Mouse (Mus musculus): ENCODE results near the gene Gm45261. TPM values are rescaled to one million over a fixed set of nuclear protein-coding genes. Genes with fewer than 3 reads are reported as not detected.

Gene Gm45261
- polyA plus RNA-seq (2012; rRNA removed) = not detected in 2 replicates

DNA sequence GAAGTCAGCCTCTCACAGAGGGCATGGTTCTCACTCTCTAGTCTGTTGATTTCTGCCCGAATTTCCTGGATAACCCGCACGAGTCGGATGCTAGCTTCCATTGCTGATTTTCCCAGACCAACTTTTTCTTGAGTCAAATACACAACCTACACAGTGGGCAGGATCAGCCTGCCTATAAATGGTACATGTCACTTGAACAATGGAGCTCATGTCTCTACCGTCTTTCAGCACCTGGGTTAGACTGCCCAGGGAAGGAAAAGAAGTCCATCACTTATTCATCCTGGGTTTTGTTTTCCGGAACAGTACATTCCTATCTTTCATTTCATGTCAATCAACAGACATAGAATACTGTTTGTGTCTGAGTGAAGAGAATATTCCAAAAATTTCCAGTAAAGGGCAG lies at the start of gene Gm45261:
Gene Gm45261, minus strand, starts transcription at position 101 of the 400 bp plus-strand sequence.
- WGBS = 75% methylated on average over 6 of the region's 6 CpGs
- no peak for TF ChIP-seq POLR2A (IDR thresholded peaks at IDR 0.05; ENCODE audit: borderline replicate concordance, extremely low read depth, low read depth, low read length)
- TF ChIP-seq CTCF (IDR thresholded peaks at IDR 0.05; ENCODE audit: insufficient read depth, low read length) = no peak
- no peak for DNase-seq

DNA sequence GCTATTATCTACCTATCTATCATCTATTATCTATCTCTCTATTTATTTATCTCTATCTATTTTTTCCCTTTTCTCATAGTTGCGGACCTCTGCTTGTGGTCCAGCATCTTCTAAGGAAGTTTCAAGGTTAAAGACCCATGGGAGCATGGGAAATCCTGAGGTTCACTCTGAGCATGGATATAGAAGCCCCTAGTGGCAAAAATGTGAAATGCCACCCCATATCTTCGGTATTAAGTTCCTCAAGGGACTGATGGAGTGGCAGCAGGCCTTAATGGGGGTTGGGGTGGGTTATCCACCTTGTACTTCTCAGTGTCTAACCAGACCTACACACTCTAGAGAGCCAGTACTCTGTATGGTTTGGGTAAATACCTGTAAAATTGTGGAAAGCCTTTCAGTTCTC lies 43.5 kb upstream of the Gm45261 start:
- 76% methylated on average over 2 of the region's 2 CpGs for WGBS
- H3K4me1 ChIP-seq (ENCODE audit: control insufficient read depth, insufficient read depth, low read length) = no peaks in the 10 kb centered on the region
- H3K4me3 ChIP-seq (replicated peaks; ENCODE audit: extremely low read depth, low read depth, low read length) = no peak overlapping the region
- TF ChIP-seq POLR2A (IDR thresholded peaks at IDR 0.05; ENCODE audit: borderline replicate concordance, extremely low read depth, low read depth, low read length) = no peak
- TF ChIP-seq CTCF (IDR thresholded peaks at IDR 0.05; ENCODE audit: insufficient read depth, low read length) = no peak
- no peak for DNase-seq

More for the DNA sequence above, at the start of gene Gm45261:
- Histone ChIP-seq H3K4me3 (replicated peaks; ENCODE audit: extremely low read depth, low read depth, low read length) (no peak within 1 kb of the TSS), H3K4me1 (ENCODE audit: control insufficient read depth, insufficient read depth, low read length) (no peaks in the 10 kb centered on the region)

DNA sequence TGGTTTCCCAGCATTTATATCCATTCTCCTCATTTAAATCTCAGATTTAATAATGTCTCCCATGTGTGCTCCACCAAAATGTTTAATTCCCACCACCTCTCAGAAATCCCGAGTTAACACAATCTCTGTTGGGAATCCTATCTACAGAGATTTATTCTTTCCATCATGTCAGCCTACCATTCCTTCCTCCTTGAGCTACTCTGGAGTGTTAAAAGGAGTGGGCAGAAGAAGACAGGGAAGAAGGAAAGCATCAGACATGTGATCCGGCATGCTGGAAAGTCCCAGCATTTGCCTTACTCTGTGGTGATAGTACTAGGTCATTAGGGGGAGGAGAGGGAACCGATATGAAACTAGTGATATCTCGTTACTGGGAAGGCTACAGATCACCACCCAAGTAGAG lies 42.8 kb upstream of the Gm45261 start:
- DNase-seq = no peak
- Histone ChIP-seq H3K4me1 (ENCODE audit: control insufficient read depth, insufficient read depth, low read length) (no peaks in the 10 kb centered on the region), H3K4me3 (replicated peaks; ENCODE audit: extremely low read depth, low read depth, low read length) (no peak overlapping the region)
- TF ChIP-seq POLR2A (IDR thresholded peaks at IDR 0.05; ENCODE audit: borderline replicate concordance, extremely low read depth, low read depth, low read length) (no peak), CTCF (IDR thresholded peaks at IDR 0.05; ENCODE audit: insufficient read depth, low read length) (no peak)
- WGBS = 81% methylated on average over 4 of the region's 4 CpGs

DNA sequence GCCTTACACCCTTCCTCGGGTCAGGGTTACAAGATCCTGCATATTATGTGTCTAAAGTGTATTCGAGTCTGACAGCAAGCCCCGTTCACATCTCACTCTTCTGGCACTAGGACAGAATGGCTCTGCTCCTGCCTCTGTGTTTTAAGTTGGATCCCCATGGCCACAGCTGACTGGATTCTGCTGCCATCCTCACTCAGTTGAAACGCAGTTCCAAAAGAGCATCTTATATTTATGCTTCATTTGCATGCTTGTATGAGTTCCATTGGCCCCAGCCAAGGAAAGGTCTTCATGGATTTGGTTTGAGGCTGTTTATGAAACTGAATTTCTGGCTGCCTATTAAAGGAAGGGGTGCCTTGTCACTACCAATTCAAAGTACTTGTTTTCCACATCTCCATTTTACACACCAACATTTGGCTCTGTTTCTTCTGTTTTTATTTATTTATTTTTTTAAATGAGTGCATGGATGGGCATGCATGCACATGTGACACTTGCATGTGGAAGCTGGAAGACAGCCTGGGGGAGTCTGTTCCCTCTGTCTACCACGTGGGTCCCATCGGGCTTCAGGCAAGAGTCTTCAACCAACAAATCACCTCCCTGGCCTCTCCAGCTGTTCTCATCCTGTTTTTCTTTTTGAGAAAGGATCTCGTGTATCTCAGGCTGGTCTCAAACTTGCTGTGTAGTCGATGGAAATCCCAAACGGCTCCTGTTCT lies 41.4 kb upstream of the Gm45261 start:
- 78% methylated on average over 9 of the region's 9 CpGs for WGBS

DNA sequence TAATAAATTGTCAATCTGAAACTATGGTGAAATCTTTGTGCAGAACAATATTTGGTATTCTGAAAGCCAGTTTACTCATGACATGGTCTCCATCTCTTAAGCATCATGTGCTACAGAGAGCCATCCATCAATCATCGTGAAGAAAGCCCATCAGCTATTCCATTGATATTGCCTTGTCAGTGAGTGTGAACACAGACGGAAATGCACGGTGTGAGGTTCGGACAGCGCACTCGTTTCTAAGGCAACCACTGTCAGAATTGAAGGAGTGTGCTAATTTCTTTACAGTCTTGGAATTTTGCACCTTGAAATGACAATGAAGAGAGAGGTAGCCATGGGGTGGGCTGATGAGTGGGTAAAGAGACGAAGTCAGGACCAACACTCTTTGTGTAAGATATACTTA lies 38.0 kb upstream of the Gm45261 start:
- 74% methylated on average over 7 of the region's 7 CpGs for WGBS
- Histone ChIP-seq H3K4me3 (replicated peaks; ENCODE audit: extremely low read depth, low read depth, low read length) (no peak overlapping the region), H3K4me1 (ENCODE audit: control insufficient read depth, insufficient read depth, low read length) (no peaks in the 10 kb centered on the region)
- TF ChIP-seq POLR2A (IDR thresholded peaks at IDR 0.05; ENCODE audit: borderline replicate concordance, extremely low read depth, low read depth, low read length) (no peak), CTCF (IDR thresholded peaks at IDR 0.05; ENCODE audit: insufficient read depth, low read length) (no peak)
- no peak for DNase-seq

More for the DNA sequence above, 41.4 kb upstream of the Gm45261 start:
- DNase-seq = no peak
- H3K4me3 ChIP-seq (replicated peaks; ENCODE audit: extremely low read depth, low read depth, low read length) = no peak overlapping the region
- no peak for TF ChIP-seq POLR2A (IDR thresholded peaks at IDR 0.05; ENCODE audit: borderline replicate concordance, extremely low read depth, low read depth, low read length)
- no peak for TF ChIP-seq CTCF (IDR thresholded peaks at IDR 0.05; ENCODE audit: insufficient read depth, low read length)
- no peaks in the 10 kb centered on the region for H3K4me1 ChIP-seq (ENCODE audit: control insufficient read depth, insufficient read depth, low read length)

DNA sequence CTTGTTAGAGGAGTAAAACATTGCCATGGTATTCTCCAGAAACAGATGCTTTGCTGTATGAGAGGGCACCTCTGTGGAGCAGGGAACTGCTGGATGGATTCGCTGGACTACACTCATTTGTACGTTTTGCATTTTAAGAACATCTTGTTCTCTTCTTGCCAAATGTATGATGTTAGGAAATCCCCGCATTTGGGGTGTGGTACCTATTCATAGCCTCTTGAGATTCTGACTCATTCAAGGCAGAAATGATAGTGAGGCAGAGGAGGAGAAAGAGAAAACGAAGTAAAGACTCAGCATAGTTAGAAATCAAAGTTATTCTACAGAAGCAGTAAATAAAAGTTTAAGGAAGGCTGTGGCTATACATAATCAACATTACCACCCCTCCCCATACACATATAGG lies 35.1 kb upstream of the Gm45261 start:
- TF ChIP-seq CTCF (IDR thresholded peaks at IDR 0.05; ENCODE audit: insufficient read depth, low read length) = no peak
- Histone ChIP-seq H3K4me1 (ENCODE audit: control insufficient read depth, insufficient read depth, low read length) (no peaks in the 10 kb centered on the region), H3K4me3 (replicated peaks; ENCODE audit: extremely low read depth, low read depth, low read length) (no peak overlapping the region)
- no peak for DNase-seq
- 71% methylated on average over 4 of the region's 4 CpGs for whole genome bisulfite sequencing

DNA sequence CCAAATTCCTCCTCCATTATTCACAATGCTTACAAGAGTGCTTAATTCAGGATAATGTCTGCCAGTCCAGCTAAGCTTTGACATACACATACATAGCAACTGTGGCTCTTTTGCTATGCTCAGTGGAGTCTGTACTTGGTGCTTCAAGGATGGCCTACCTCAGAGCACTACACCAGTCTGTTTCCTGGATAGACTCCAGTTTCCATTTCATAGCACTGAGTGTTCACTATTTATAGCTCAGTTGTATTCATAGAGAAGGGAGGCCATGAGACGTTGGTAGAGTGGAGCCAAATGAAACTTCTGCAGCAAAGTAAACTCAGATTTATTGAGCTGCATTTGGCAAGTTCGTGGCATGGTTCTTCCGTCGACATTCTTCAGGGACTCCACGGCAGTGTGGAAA lies 22.2 kb upstream of the Gm45261 start:
- WGBS = 68% methylated on average over 5 of the region's 5 CpGs
- no peak for DNase-seq
- no peak for TF ChIP-seq POLR2A (IDR thresholded peaks at IDR 0.05; ENCODE audit: borderline replicate concordance, extremely low read depth, low read depth, low read length)
- no peak for TF ChIP-seq CTCF (IDR thresholded peaks at IDR 0.05; ENCODE audit: insufficient read depth, low read length)

DNA sequence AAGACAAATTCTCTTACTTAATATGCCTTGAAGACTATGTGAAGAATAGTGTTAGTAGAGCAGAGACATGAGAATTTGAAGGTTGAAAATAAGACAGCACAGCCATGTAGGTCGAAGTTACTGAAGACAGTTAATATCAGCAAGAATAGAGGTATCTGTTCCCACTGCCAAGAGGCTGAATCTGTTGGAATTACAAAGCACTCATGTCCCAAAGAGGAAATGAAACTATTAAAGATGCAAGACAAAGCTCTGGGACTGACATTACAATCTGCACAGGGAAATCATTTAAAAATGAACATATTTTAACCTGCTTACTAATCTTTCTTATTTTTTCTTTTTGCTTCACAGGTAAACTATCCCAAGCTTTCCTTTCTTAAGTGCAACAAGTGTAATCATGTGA lies 13.7 kb upstream of the Gm45261 start:
- TF ChIP-seq POLR2A (IDR thresholded peaks at IDR 0.05; ENCODE audit: borderline replicate concordance, extremely low read depth, low read depth, low read length) = no peak
- no peak for TF ChIP-seq CTCF (IDR thresholded peaks at IDR 0.05; ENCODE audit: insufficient read depth, low read length)
- 44% methylated on average over 1 of the region's 1 CpGs for WGBS
- no peak for DNase-seq
- H3K4me3 ChIP-seq (replicated peaks; ENCODE audit: extremely low read depth, low read depth, low read length) = no peak overlapping the region
- H3K4me1 ChIP-seq (ENCODE audit: control insufficient read depth, insufficient read depth, low read length) = no peaks in the 10 kb centered on the region

More for the DNA sequence above, 22.2 kb upstream of the Gm45261 start:
- no peaks in the 10 kb centered on the region for H3K4me1 ChIP-seq (ENCODE audit: control insufficient read depth, insufficient read depth, low read length)
- H3K4me3 ChIP-seq (replicated peaks; ENCODE audit: extremely low read depth, low read depth, low read length) = no peak overlapping the region

DNA sequence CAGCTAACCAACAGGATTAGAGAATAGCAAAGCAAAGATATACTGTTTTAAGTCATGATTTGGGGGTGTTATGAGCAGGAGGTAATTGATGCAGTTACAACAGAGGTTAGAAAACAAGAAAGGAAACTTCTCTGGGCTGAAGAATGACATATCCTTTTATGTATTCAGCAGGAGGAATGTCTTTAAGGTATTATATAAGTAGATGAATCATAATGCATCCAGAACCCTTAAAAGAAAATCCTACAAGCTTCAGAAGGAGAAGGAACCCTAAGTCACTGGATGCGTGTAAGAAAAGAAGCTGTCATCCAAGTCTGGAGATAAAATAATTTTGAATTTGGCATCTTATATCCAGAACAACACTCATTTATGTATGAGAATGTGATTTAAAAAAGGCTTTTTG lies 11.1 kb upstream of the Gm45261 start:
- DNase-seq = no peak
- no peak for TF ChIP-seq POLR2A (IDR thresholded peaks at IDR 0.05; ENCODE audit: borderline replicate concordance, extremely low read depth, low read depth, low read length)
- no peak for TF ChIP-seq CTCF (IDR thresholded peaks at IDR 0.05; ENCODE audit: insufficient read depth, low read length)
- WGBS = 91% methylated on average over 1 of the region's 1 CpGs
- Histone ChIP-seq H3K4me1 (ENCODE audit: control insufficient read depth, insufficient read depth, low read length) (no peaks in the 10 kb centered on the region), H3K4me3 (replicated peaks; ENCODE audit: extremely low read depth, low read depth, low read length) (no peak overlapping the region)

DNA sequence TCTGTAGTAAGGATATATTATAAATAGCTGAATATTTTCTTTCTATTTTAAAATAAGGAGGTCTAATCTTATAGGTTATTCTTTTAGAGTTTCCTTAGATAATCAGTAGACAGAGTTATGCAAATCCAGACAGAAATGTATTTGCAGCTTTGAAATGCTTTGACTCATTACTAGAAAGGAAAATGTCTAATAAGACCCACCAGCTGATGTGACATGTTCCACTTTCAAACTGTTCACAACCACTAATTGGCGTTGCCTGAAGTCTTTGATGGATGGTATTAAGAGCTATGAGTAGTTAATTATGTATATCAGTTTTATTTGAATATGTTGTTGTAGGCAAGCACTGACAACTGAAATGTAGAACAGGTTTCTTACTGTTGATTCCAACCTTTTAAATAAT lies 1.3 kb downstream of the Gm45261 start:
- no peak for DNase-seq
- no peak for TF ChIP-seq CTCF (IDR thresholded peaks at IDR 0.05; ENCODE audit: insufficient read depth, low read length)
- TF ChIP-seq POLR2A (IDR thresholded peaks at IDR 0.05; ENCODE audit: borderline replicate concordance, extremely low read depth, low read depth, low read length) = no peak
- Histone ChIP-seq H3K4me1 (ENCODE audit: control insufficient read depth, insufficient read depth, low read length) (no peaks in the 10 kb centered on the region), H3K4me3 (replicated peaks; ENCODE audit: extremely low read depth, low read depth, low read length) (no peak overlapping the region)
- WGBS = 84% methylated on average over 1 of the region's 1 CpGs

All from lung, adult 2 months (tissue).